Mouse (Mus musculus): ENCODE results near the gene Copb2. TPM values are rescaled to one million over a fixed set of nuclear protein-coding genes. Genes with fewer than 3 reads are reported as not detected.

Gene Copb2
- 132 and 141 TPM in 2 replicates for polyA plus RNA-seq (2014; fragmentation: Nextera tagmentation; extraction: Ambion mirVana)

- Histone ChIP-seq H3K4me2 (ENCODE audit: low read length) (peak within 1 kb of the TSS; percentile 92), H3K27me3 (ENCODE audit: control insufficient read depth, insufficient read depth, low read length) (no peaks in the 10 kb centered on the region), H3K4me3 (ENCODE audit: control insufficient read depth in 1 of 2, insufficient read depth in 1 of 2, low read depth in 1 of 2, low read length in 2 of 2) (peak within 1 kb of the TSS; percentile 87 to 89), H3K9ac (ENCODE audit: low read length) (peak within 1 kb of the TSS; percentile 93), H3K9me3 (ENCODE audit: control insufficient read depth, low read length) (no peaks in the 10 kb centered on the region), H3K27ac (replicated peaks in 1 of 2; ENCODE audit: control insufficient read depth in 1 of 2, insufficient read depth in 1 of 2, low read depth in 2 of 2, low read length in 2 of 2) (peak within 1 kb of the TSS; percentile 45 to 78), H3K36me3 (ENCODE audit: control insufficient read depth, insufficient read depth, low read length) (peaks cover 10% of the 10 kb centered on the region), H3K4me1 (ENCODE audit: control insufficient read depth in 2 of 2, insufficient read depth in 2 of 2, low read length in 2 of 2) (peaks cover 0 to 25% of the 10 kb centered on the region in 2 experiments)
- peak; percentile 99 for ATAC-seq (ENCODE audit: insufficient number of reproducible peaks, insufficient read depth, low FRiP score, low read depth)
- WGBS: under 1% methylated on average over 76 of the region's 76 CpGs
These were observed at the start of gene Copb2 for GRCm38 (mm10) chr9:98563137-98564126. Gene Copb2, plus strand, starts transcription at chr9:98563721.

DNA sequence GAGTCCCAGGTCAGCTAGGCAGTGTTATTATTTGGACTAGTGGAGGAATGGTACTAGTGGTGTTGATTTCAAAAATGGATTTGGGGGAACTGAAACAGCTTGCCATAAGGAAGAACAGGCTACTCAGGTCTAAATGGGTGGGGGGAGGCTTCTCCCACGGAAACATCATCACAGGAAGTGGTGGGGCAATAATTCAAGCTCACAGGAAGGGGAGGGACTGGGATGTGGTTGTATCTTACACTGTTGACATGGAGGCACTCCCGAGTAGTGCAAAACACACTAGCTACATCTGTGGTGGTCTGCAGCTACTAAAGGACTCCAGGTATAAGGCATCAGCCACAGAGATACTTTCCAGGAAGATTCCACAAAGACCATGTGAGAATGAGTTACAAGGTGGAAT, 39.6 kb upstream of the Copb2 start:
- Histone ChIP-seq H3K4me2 (ENCODE audit: low read length) (no peak overlapping the region), H3K4me1 (ENCODE audit: control insufficient read depth in 2 of 2, insufficient read depth in 2 of 2, low read length in 2 of 2) (no peaks in the 10 kb centered on the region; a peak in 1 of 4 replicates), H3K27ac (replicated peaks in 1 of 2; ENCODE audit: control insufficient read depth in 1 of 2, insufficient read depth in 1 of 2, low read depth in 2 of 2, low read length in 2 of 2) (no peak overlapping the region), H3K36me3 (ENCODE audit: control insufficient read depth, insufficient read depth, low read length) (no peaks in the 10 kb centered on the region), H3K27me3 (ENCODE audit: control insufficient read depth, insufficient read depth, low read length) (no peaks in the 10 kb centered on the region), H3K4me3 (ENCODE audit: control insufficient read depth in 1 of 2, insufficient read depth in 1 of 2, low read depth in 1 of 2, low read length in 2 of 2) (no peak overlapping the region), H3K9me3 (ENCODE audit: control insufficient read depth, low read length) (no peaks in the 10 kb centered on the region), H3K9ac (ENCODE audit: low read length) (no peak overlapping the region)
- no peak for ATAC-seq (ENCODE audit: insufficient number of reproducible peaks, insufficient read depth, low FRiP score, low read depth)
- 46% methylated on average over 2 of the region's 2 CpGs for WGBS

DNA sequence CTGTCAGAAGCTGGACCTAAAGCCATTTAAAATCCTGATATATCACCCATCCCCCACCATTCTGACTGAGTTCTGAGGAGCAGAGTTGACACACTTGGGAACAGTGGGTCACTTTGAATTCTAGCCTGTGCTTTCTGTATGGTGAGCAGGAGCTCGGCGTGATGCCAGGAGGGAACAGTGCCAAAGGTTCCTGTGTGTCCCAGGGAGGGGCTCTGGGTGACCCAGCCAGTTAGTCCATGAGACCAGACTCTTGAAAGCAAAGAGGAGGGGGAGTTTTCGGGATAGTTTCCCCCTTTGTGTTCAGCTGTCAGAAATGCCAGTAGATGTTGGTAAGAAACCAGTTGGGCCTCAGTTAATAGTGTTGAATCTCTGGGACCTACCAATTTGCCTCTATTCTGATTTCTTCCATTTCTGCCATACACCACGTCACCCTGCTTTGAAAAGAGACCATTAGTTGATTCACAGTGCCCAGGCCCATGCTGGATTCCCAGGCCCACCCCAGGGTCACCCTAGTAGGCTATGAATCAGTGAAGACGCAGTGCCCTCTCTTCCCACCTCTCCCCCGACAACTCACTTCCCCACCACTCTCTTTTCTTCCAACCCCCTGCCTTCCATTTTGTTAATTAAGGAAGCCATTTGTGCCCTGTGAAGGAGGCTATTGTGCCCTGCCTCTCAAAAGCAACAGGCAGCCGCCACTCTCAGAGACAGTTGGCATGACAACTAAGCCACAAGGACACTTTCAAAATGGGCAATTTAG, 38.6 kb upstream of the Copb2 start:
- Histone ChIP-seq H3K27me3 (ENCODE audit: control insufficient read depth, insufficient read depth, low read length) (no peaks in the 10 kb centered on the region), H3K27ac (replicated peaks in 1 of 2; ENCODE audit: control insufficient read depth in 1 of 2, insufficient read depth in 1 of 2, low read depth in 2 of 2, low read length in 2 of 2) (no peak overlapping the region), H3K4me3 (ENCODE audit: control insufficient read depth in 1 of 2, insufficient read depth in 1 of 2, low read depth in 1 of 2, low read length in 2 of 2) (no peak overlapping the region), H3K4me1 (ENCODE audit: control insufficient read depth in 2 of 2, insufficient read depth in 2 of 2, low read length in 2 of 2) (no peaks in the 10 kb centered on the region; a peak in 1 of 4 replicates), H3K9me3 (ENCODE audit: control insufficient read depth, low read length) (no peaks in the 10 kb centered on the region), H3K4me2 (ENCODE audit: low read length) (no peak overlapping the region), H3K9ac (ENCODE audit: low read length) (no peak overlapping the region), H3K36me3 (ENCODE audit: control insufficient read depth, insufficient read depth, low read length) (no peaks in the 10 kb centered on the region)
- 67% methylated on average over 7 of the region's 7 CpGs for WGBS
- no peak for ATAC-seq (ENCODE audit: insufficient number of reproducible peaks, insufficient read depth, low FRiP score, low read depth)

DNA sequence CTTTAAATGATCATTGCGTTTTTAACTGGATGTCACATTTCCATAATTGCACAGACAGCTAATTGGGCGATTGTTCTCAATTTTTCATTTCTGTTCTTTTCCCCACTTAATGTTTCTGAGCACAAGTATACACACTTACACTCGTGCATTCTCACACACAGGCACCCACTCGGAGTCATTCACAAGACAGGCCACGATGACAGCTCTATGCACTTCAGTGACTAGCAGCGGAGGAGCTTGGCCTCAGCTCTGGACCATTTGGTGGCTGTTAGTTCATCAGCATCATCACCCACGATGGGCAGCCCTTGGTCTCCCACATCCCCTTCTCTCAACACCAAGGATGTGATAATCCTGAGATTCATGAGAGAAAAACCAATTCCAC, 38.0 kb upstream of the Copb2 start:
- 60% methylated on average over 7 of the region's 7 CpGs for WGBS
- no peaks in the 10 kb centered on the region; a peak in 1 of 4 replicates for H3K4me1 ChIP-seq (ENCODE audit: control insufficient read depth in 2 of 2, insufficient read depth in 2 of 2, low read length in 2 of 2)
- no peak for ATAC-seq (ENCODE audit: insufficient number of reproducible peaks, insufficient read depth, low FRiP score, low read depth)
- H3K4me3 ChIP-seq (ENCODE audit: control insufficient read depth in 1 of 2, insufficient read depth in 1 of 2, low read depth in 1 of 2, low read length in 2 of 2): no peak overlapping the region
- H3K9ac ChIP-seq (ENCODE audit: low read length): no peak overlapping the region
- H3K9me3 ChIP-seq (ENCODE audit: control insufficient read depth, low read length): no peaks in the 10 kb centered on the region
- no peaks in the 10 kb centered on the region for H3K27me3 ChIP-seq (ENCODE audit: control insufficient read depth, insufficient read depth, low read length)
- H3K4me2 ChIP-seq (ENCODE audit: low read length): no peak overlapping the region
- H3K36me3 ChIP-seq (ENCODE audit: control insufficient read depth, insufficient read depth, low read length): no peaks in the 10 kb centered on the region
- no peak overlapping the region for H3K27ac ChIP-seq (replicated peaks in 1 of 2; ENCODE audit: control insufficient read depth in 1 of 2, insufficient read depth in 1 of 2, low read depth in 2 of 2, low read length in 2 of 2)

GRCm38 (mm10) chr9:98527226-98527625, 36.3 kb upstream of the Copb2 start:
- no peaks in the 10 kb centered on the region for H3K9me3 ChIP-seq (ENCODE audit: control insufficient read depth, low read length)
- H3K4me2 ChIP-seq (ENCODE audit: low read length): no peak overlapping the region
- H3K9ac ChIP-seq (ENCODE audit: low read length): no peak overlapping the region
- no peaks in the 10 kb centered on the region; a peak in 1 of 4 replicates for H3K4me1 ChIP-seq (ENCODE audit: control insufficient read depth in 2 of 2, insufficient read depth in 2 of 2, low read length in 2 of 2)
- no peaks in the 10 kb centered on the region for H3K36me3 ChIP-seq (ENCODE audit: control insufficient read depth, insufficient read depth, low read length)
- WGBS: 64% methylated on average over 7 of the region's 7 CpGs
- no peak overlapping the region; a peak in 1 of 4 replicates for H3K27ac ChIP-seq (replicated peaks in 1 of 2; ENCODE audit: control insufficient read depth in 1 of 2, insufficient read depth in 1 of 2, low read depth in 2 of 2, low read length in 2 of 2)
- no peaks in the 10 kb centered on the region for H3K27me3 ChIP-seq (ENCODE audit: control insufficient read depth, insufficient read depth, low read length)
- H3K4me3 ChIP-seq (ENCODE audit: control insufficient read depth in 1 of 2, insufficient read depth in 1 of 2, low read depth in 1 of 2, low read length in 2 of 2): no peak overlapping the region
- ATAC-seq (ENCODE audit: insufficient number of reproducible peaks, insufficient read depth, low FRiP score, low read depth): no peak

DNA sequence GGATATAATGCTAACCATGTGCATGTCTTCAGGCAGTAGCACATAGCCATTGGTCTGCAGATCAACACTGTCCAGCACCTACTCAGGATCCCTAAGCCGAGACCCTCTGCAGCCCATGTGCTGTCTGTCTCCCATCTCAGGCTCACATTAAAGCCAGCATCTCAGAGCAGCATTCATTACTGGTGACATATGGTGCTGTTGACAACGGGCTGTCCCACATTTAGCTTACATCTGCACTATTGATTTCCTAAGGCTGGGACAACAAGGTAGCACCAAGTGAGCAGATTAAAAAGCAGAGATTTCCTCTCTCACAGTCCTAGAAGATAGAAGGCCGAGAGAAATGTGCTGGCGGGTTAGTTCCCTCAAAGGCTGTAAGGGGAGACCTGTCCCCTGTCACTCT, 33.7 kb upstream of the Copb2 start:
- Histone ChIP-seq H3K9ac (ENCODE audit: low read length) (no peak overlapping the region), H3K27me3 (ENCODE audit: control insufficient read depth, insufficient read depth, low read length) (no peaks in the 10 kb centered on the region), H3K9me3 (ENCODE audit: control insufficient read depth, low read length) (no peaks in the 10 kb centered on the region), H3K27ac (replicated peaks in 1 of 2; ENCODE audit: control insufficient read depth in 1 of 2, insufficient read depth in 1 of 2, low read depth in 2 of 2, low read length in 2 of 2) (no peak overlapping the region), H3K4me1 (ENCODE audit: control insufficient read depth in 2 of 2, insufficient read depth in 2 of 2, low read length in 2 of 2) (no peaks in the 10 kb centered on the region; a peak in 1 of 4 replicates), H3K36me3 (ENCODE audit: control insufficient read depth, insufficient read depth, low read length) (no peaks in the 10 kb centered on the region), H3K4me3 (ENCODE audit: control insufficient read depth in 1 of 2, insufficient read depth in 1 of 2, low read depth in 1 of 2, low read length in 2 of 2) (no peak overlapping the region), H3K4me2 (ENCODE audit: low read length) (no peak overlapping the region)
- 57% methylated on average over 4 of the region's 4 CpGs for WGBS
- no peak for ATAC-seq (ENCODE audit: insufficient number of reproducible peaks, insufficient read depth, low FRiP score, low read depth)

DNA sequence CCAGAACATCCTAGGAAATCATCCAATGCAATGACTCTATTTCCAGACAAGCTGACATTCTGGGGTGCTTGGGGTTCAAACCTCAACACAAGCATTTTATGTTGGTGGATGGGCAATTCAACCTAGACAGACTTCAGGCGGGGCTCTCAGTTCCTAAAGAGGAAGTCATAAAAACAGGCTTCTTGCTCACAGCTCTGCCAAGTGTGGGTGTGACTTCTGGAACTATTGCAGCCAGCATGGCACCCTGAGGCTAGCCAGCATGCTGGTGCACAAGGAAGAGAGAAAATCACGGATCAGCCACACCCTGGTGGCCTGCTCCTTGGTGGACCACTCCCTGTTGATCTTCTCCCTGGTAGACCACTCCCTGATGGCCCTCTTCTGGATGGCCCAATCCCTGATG, 32.5 kb upstream of the Copb2 start:
- 56% methylated on average over 2 of the region's 2 CpGs for WGBS
- no peak overlapping the region for H3K9ac ChIP-seq (ENCODE audit: low read length)
- H3K27me3 ChIP-seq (ENCODE audit: control insufficient read depth, insufficient read depth, low read length): no peaks in the 10 kb centered on the region
- H3K36me3 ChIP-seq (ENCODE audit: control insufficient read depth, insufficient read depth, low read length): no peaks in the 10 kb centered on the region
- H3K4me1 ChIP-seq (ENCODE audit: control insufficient read depth in 2 of 2, insufficient read depth in 2 of 2, low read length in 2 of 2): no peaks in the 10 kb centered on the region
- H3K27ac ChIP-seq (replicated peaks in 1 of 2; ENCODE audit: control insufficient read depth in 1 of 2, insufficient read depth in 1 of 2, low read depth in 2 of 2, low read length in 2 of 2): no peak overlapping the region
- no peaks in the 10 kb centered on the region for H3K9me3 ChIP-seq (ENCODE audit: control insufficient read depth, low read length)
- H3K4me2 ChIP-seq (ENCODE audit: low read length): no peak overlapping the region
- no peak overlapping the region for H3K4me3 ChIP-seq (ENCODE audit: control insufficient read depth in 1 of 2, insufficient read depth in 1 of 2, low read depth in 1 of 2, low read length in 2 of 2)
- ATAC-seq (ENCODE audit: insufficient number of reproducible peaks, insufficient read depth, low FRiP score, low read depth): no peak

Data from heart, embryonic 14.5 days (tissue).